Mouse (Mus musculus): ENCODE results near the gene 2310057M21Rik. TPM values are rescaled to one million over a fixed set of nuclear protein-coding genes. Genes with fewer than 3 reads are reported as not detected.
A peak's percentile ranks its signal among the peaks of the same experiment; 100 is the strongest.
"Not testable (repeated sequence)": the region's sequence is repeated elsewhere in the genome, so short reads cannot be mapped to it uniquely, and the experiment has no call there.

The 2310057M21Rik gene
- 13.7 TPM for polyA plus RNA-seq (2021)

DNA sequence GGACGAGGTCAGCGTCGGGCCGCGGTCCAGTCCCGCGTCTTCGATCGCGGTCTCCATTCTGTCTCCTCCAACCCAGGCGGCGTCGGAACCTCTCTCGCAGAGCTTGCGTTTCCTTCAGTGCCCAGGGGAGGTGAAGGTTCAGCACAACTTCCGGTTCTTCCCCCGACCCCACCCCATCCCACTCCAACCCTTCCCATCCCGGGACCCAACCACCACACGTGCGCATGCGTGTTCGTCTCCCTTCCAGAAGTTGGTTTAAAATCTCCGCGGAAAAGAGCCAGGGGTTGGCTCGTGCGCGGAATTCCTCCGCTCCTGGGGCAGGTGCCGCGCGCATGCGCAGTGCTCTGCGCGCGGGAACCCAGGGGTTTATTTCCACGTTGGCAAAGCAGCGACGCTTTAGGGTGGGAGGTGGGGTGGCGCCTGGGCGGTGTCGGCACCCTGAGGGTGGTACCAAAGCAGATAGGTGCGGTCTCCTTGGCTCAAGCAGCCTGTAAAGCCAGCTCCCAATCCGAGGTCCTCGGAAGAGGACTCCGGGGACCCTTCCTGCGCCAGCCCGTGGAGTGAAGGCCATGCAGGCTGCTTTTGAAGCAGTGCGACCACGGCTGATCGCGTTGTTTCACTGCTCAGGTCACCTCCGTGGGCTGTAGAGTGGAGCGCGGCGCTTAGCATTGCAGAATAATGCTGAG, at the start of gene 2310057M21Rik:
TSS of gene 2310057M21Rik (minus strand) at position 145 of the 686 bp plus-strand sequence.
- POLR2A ChIA-PET, result interaction anchor here (1.3 kb wide), 1 partner anchor 9 kb away, joined by 4 read pairs; the partner anchor contains the start of gene Pstk
- CTCF ChIA-PET, result no interaction called here
- no peak for TF ChIP-seq CTCF (IDR thresholded peaks at IDR 0.05)
- peak; percentile 83 for ATAC-seq
- peak; percentile 93 for DNase-seq (ENCODE audit: low read depth, low spot score)
- H3K27me3 ChIP-seq, result no peaks in the 10 kb centered on the region
- in situ Hi-C loops (cut with MboI; ENCODE audit: low pct_unique_long_range_greater_than_20kb), result loop anchor here (25.0 kb wide), 1 partner anchor 1750 kb away; no protein-coding TSS in a partner anchor

DNA sequence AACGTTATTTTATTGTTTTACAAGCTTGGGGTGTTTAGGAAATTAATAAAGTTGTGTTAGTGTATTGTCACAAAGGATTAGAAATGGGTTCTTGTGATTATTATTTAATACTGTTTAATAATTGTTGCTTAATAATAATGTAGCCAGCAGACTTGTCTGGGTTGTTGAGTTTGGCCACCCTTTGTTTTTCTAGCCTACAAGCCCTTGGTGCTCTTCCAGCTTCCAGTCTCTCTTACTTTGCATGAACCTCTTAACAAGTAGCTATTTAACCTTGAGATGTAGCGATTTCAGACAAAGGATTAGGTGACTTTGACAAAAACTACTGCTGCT, 49.3 kb upstream of the 2310057M21Rik start:
- ATAC-seq (no peak), DNase-seq (ENCODE audit: low read depth, low spot score) (no peak)
- in situ Hi-C loops (cut with MboI; ENCODE audit: low pct_unique_long_range_greater_than_20kb), result no loop called here
- ChIA-PET CTCF (no interaction called here), POLR2A (no interaction called here)
- H3K27me3 ChIP-seq, result no peaks in the 10 kb centered on the region
- TF ChIP-seq CTCF (IDR thresholded peaks at IDR 0.05), result no peak

DNA sequence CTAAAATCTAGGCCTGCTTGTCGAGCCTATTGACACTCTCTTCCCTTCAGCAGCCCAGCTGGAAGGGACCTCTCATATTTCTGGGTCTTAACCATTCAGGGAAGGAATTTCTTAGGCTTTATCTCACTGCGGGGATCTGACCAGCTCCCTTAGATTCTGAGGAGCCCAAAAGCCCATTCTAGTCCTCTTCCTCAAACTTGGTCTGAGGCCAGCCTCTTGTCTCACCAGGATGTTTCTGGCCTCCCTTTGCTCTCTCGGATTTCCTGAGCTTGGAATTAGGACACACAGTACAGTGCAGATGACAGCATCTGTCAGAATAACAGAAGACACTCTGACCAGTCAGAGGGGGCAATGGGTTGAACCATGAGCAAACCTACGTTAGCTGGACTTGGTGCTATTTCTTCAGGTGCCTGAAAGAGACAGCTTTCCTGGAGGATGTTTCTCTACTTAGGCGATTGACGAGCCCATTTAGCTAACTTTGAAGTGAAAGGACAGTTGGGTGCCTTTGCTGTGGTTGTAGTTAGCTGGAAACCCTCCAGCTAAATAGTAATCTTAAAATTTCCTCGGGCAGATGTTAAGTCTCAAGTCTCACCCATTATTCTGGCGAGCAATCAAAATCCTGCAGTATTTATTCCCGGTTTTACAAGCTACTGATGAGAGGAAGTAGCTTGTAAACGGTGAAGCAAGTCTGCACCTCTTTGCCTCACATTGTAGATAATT, 48.8 kb upstream of the 2310057M21Rik start:
- POLR2A ChIA-PET, result no interaction called here
- no peak for DNase-seq (ENCODE audit: low read depth, low spot score)
- no peaks in the 10 kb centered on the region for H3K27me3 ChIP-seq
- in situ Hi-C loops (cut with MboI; ENCODE audit: low pct_unique_long_range_greater_than_20kb), result no loop called here
- no peak for ATAC-seq
- CTCF ChIA-PET, result no interaction called here
- TF ChIP-seq CTCF (IDR thresholded peaks at IDR 0.05), result no peak

DNA sequence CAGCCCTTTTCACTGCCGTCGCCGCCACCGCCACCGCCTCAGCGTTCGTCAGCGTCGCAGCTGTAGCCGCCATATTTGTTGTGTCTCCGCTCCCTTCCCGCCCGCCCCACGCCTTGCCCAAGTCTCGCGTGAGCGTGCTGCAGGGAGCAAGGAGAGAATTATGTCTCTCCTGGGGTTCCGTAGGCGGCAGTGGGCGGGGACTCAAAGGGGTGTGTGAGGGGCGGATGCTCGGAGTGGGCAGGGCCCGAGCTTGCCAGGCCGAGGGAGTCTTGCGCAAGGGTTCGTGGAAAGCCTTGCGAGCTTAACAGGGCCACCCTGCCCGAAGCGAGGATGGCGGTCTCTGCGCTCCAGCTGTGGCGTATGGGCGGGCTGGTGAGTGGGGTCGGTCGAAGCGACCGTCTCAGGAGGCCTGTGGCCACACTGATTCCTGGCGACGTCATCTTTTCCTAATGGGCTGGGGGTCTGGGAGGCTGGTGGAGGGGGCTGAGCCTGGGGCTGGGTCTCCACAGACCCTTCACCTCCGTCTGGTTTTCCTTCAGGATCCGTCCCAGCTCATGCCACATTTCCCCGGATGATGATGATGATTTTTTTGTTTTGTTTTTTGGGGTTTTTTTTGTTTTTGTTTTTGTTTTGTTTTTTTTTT, 48.0 kb upstream of the 2310057M21Rik start, which contains the start of the genes Ikzf5 and Acadsb:
TSS of gene Ikzf5 (minus strand) at position 106 of the 643 bp plus-strand sequence.
TSS of gene Acadsb (plus strand) at position 186 of the 643 bp plus-strand sequence.
- POLR2A ChIA-PET, result interaction anchor here (0.6 to 1.4 kb wide), 4 partner anchors 9 to 39 kb away, joined by 3 to 5 read pairs (median 3); partner anchors contain the start of gene Pstk
- in situ Hi-C loops (cut with MboI; ENCODE audit: low pct_unique_long_range_greater_than_20kb), result no loop called here
- peak; percentile 89 for ATAC-seq
- H3K27me3 ChIP-seq, result no peaks in the 10 kb centered on the region
- DNase-seq (ENCODE audit: low read depth, low spot score), result peak; percentile 88
- TF ChIP-seq CTCF (IDR thresholded peaks at IDR 0.05), result no peak
- CTCF ChIA-PET, result no interaction called here

DNA sequence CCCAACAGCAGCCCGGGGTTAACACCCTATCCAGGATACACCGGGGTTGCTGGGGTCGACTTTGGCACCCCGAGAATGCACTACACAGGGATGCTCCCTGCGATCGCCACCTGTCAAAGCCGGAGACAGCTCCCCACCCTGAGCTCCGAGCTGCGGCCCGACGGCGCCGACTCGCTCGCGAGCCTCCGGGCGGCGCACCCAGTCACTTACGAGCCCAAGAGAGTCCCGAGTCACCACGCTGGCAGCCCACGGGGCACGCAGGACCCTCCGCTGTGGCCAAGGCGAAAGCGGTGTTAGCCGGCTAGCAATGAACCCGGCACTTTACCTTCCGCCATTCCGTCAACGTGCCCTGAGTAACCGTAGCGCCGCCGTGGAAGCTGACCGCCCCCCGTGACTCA, 47.4 kb upstream of the 2310057M21Rik start:
- in situ Hi-C loops (cut with MboI; ENCODE audit: low pct_unique_long_range_greater_than_20kb), result no loop called here
- CTCF ChIA-PET, result no interaction called here
- peak; percentile 50 for ATAC-seq
- H3K27me3 ChIP-seq, result no peaks in the 10 kb centered on the region
- no peak for DNase-seq (ENCODE audit: low read depth, low spot score)
- TF ChIP-seq CTCF (IDR thresholded peaks at IDR 0.05), result no peak
- POLR2A ChIA-PET, result interaction anchor here (0.8 to 1.4 kb wide), 2 partner anchors 9 to 38 kb away, joined by 3 to 5 read pairs; partner anchors contain the start of gene Pstk

DNA sequence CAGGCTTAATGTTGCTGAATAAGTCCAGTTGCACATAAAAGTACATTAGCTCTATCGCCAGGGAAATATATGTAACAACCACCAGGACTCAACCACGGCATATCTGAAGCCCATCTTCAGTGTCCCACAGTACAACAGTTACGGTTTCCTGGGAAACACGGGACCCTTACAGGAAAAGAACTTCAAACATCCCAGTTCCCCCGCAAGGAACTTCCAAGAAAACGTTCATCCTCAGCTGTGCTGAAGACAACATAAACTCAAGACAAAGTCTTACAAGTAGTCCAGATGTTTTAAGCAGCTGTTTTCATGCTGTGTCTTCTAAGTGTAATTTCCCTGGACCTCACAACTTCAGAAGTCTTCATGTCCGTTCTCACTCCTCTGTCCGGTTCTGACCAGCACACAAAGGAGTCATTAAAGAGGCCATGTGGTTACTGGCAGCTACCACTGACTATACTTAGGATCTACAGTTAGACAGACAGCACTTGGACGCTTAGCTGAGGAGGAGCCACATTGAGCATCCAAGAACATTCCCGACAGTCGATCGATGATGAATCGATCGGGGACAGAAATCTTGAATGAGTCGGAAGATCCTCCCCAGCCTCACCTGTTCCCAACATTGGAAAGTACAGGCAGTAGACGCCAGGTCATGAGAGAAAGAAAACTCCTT, 46.9 kb upstream of the 2310057M21Rik start:
- in situ Hi-C loops (cut with MboI; ENCODE audit: low pct_unique_long_range_greater_than_20kb), result no loop called here
- no peak for TF ChIP-seq CTCF (IDR thresholded peaks at IDR 0.05)
- CTCF ChIA-PET, result interaction anchor here (1.0 kb wide), 1 partner anchor 23 kb away, joined by 4 read pairs; no protein-coding TSS in a partner anchor
- ATAC-seq (no peak), DNase-seq (ENCODE audit: low read depth, low spot score) (no peak)
- no peaks in the 10 kb centered on the region for H3K27me3 ChIP-seq
- POLR2A ChIA-PET, result interaction anchor here (0.7 to 1.4 kb wide), 2 partner anchors 38 to 1951 kb away, joined by 3 to 5 read pairs; partner anchors contain the start of gene Pstk

DNA sequence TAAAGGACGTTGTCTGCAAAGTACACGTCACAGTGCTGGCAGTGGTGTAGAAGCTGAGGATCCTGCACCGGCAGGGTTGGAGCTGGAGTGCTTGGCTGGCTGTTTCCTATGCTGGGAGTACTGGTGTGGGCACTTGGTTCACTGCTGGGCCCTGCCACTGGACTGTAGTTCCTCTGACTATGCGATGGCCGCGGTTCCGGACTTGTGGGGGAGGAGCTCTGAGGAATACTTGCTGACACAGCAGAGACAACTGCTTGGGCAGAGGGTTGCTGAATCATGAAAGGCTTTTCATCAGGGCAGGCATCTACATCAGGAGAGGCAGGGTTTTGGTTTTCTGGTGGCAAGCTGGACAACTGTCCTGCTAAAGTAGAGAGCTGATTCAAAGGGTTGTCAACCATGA, 29.2 kb upstream of the 2310057M21Rik start:
- POLR2A ChIA-PET; in situ Hi-C loops (cut with MboI; ENCODE audit: low pct_unique_long_range_greater_than_20kb); ATAC-seq; H3K27me3 ChIP-seq; CTCF ChIA-PET; DNase-seq (ENCODE audit: low read depth, low spot score): not testable (repeated sequence)

DNA sequence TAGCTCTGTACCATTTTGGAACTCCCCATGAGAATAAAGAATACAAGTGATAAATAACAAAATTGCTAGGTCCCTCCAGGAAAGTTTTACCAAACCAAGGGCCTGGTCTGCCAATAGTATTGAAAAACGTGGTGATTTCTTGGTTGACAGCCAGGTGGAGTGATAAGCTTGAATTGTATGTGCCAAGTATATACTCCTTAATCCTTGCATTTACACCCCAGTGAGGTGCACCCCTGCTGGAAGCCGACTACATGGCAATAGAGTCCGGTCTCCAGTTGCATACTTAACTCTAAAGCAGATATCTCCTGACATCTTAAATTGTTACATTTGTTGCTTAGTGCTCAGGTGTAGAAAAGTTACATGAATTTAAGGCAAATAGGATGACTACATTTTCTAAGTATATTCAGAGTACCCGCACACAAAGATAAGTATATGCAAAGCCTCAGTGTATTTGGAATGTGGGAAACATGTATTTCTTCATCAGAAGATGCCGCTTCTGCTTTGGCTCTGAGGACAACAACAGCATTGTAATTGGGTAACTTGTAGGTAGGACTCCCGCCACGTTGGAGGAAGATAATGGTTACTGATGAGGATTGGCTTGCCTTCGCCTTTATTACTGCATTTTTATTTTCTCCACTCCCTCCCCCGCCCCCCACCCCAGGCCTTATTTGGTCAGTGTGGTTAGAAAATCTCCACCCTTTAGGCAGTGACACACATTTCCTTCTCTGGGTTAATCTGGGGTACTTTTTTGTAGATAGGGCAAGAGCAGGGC, 9.5 kb upstream of the 2310057M21Rik start:
- ChIA-PET CTCF (interaction anchor here (0.9 to 1.4 kb wide), 2 partner anchors 10 to 15 kb away, joined by 4 read pairs; no protein-coding TSS in a partner anchor), POLR2A (interaction anchor here (1.2 to 1.3 kb wide), 3 partner anchors 9 to 38 kb away, joined by 4 to 5 read pairs (median 4); partner anchors contain the start of genes 2310057M21Rik and Ikzf5)
- ATAC-seq, result no peak
- in situ Hi-C loops (cut with MboI; ENCODE audit: low pct_unique_long_range_greater_than_20kb), result loop anchor here (25.0 kb wide), 1 partner anchor 1760 kb away; no protein-coding TSS in a partner anchor
- no peak for DNase-seq (ENCODE audit: low read depth, low spot score)
- H3K27me3 ChIP-seq, result no peaks in the 10 kb centered on the region
- no peak for TF ChIP-seq CTCF (IDR thresholded peaks at IDR 0.05)

DNA sequence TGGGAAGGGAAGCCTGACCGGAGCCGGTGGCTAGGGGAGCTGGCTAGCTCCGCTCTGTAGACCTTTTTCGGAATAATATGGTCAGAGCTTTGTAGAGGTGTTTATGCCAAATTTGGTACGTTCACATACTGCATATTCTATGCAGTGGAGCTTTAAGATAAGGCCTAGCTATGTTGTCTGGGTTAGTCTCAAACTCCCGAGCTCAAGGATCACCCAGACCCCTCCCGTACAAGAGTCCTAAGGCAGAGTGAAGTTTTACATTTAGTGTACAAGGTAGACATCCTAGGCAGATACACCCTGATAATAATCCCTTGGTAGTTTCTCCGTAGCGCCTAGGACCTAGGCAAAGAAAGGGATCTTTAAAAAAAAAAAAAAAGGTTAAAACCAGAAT, 8.9 kb upstream of the 2310057M21Rik start:
- DNase-seq (ENCODE audit: low read depth, low spot score) (peak; percentile 7), ATAC-seq (no peak)
- in situ Hi-C loops (cut with MboI; ENCODE audit: low pct_unique_long_range_greater_than_20kb), result loop anchor here (25.0 kb wide), 1 partner anchor 1759 kb away; no protein-coding TSS in a partner anchor
- no peaks in the 10 kb centered on the region for H3K27me3 ChIP-seq
- TF ChIP-seq CTCF (IDR thresholded peaks at IDR 0.05), result no peak
- ChIA-PET POLR2A (interaction anchor here (1.2 to 1.3 kb wide), 3 partner anchors 8 to 38 kb away, joined by 4 to 5 read pairs (median 4); partner anchors contain the start of genes 2310057M21Rik and Ikzf5), CTCF (interaction anchor here (0.9 to 1.4 kb wide), 2 partner anchors 11 to 15 kb away, joined by 4 read pairs; no protein-coding TSS in a partner anchor)
